Mouse (Mus musculus): ENCODE results near the gene Thsd4.

Thsd4 gene

DNA sequence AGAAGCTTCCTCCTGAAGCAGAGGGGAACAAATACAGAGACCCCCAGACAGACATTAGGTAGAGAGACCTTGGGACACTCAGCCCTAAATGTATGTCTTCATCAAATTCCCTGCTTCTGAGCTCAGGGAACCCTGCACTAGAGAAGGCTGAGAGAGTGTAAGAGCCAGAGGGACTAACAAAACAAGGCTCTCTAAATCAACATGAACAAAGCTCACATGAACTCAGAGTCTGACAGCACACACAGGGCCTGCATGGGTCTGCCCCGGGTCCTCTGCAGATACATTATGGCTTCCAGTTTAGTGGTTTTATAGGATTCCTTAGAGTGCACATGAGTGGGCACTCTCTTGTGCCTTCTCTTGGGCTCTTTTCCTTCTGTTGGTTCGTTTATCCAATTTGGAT lies 140.8 kb downstream of the Thsd4 start:
- DNase-seq (ENCODE audit: low spot score in 2 of 2) = no peak

DNA sequence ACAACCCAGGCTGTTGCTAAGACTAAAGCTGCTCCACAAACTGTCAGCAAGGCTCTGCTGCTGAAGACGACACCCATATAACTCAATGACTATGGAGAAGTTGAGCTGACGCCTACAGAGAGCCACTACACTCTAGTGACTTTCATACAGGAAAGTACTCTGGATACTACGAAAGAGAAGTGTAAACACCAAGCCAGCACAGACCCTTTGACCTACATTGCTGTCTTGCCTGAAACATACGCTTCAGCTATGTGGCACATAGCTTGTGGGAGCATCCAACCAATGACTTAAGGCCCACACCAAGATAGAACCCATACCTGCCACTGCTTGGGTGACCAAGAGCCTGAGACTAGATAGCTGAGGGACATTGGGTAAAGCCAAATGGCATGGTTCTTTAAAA lies 141.3 kb downstream of the Thsd4 start:
- DNase-seq (ENCODE audit: low spot score in 2 of 2) = no peak

DNA sequence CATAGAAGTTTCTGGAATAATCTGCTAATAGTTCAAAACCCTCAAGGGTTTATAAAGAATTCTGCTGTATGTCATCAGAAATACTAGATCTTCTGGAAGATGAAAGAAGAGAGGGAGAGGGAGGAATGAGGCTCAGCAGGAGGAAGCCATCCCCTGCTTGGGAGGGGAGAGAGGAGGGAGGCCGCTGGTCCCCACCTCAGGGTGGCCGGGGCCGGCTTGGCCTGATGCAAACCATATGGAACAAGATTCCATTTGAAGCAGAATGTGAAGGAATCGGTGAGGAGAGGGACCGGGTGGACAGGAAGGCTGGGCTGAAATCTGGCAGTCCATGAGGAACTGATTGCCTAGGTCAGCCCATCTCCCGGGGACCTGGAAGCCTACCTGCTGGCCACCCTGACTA lies 143.6 kb downstream of the Thsd4 start:
- no peak for DNase-seq (ENCODE audit: low spot score in 2 of 2)

DNA sequence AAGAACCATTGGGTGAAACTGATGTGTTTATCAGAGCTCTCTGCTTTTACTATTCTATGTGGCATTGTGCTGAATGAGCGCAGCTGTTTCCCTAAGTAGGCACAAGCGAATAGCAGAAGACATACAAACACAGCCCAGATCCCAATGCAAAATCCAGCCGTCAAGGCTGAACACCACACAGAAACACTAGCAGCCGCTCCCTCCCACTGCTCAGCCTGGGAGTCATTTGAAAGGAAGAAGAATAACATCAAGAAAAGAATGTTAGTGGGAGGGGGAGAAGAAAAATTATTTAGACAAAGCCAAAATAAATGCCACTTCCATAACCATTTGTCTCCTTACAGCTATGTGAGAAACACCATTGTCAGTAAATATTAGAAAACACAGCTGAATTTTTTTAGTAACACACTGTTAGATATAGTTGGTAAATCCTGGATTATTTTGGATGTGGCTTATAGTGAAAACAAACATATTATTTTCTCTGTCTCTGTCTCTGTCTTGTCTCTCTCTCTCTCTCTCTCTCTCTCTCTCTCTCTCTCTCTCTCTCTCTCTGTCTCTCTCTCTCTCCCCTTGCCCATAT lies 148.6 kb downstream of the Thsd4 start:
- no peak for DNase-seq (ENCODE audit: low spot score in 2 of 2)

DNA sequence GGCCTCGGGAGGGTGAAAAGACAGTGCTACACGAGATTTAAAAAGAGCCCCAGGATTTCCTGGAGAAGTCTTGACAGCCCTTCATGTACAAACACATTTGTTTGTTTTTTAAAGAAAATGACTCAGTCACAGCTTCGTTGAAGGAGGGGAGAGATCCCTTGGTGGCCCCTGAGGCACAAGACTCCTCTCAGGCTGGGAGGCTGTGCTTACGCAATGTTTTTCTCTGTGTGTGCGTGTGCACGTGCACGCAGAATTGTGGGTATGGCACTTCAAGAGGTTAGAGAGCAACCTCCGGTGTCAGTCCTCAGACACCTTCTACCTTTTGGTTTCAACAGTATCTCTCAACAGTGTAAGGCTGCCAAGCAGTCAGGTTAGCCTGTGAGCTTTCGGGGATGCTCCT lies 153.3 kb downstream of the Thsd4 start:
- DNase-seq (ENCODE audit: low spot score in 2 of 2) = no peak

DNA sequence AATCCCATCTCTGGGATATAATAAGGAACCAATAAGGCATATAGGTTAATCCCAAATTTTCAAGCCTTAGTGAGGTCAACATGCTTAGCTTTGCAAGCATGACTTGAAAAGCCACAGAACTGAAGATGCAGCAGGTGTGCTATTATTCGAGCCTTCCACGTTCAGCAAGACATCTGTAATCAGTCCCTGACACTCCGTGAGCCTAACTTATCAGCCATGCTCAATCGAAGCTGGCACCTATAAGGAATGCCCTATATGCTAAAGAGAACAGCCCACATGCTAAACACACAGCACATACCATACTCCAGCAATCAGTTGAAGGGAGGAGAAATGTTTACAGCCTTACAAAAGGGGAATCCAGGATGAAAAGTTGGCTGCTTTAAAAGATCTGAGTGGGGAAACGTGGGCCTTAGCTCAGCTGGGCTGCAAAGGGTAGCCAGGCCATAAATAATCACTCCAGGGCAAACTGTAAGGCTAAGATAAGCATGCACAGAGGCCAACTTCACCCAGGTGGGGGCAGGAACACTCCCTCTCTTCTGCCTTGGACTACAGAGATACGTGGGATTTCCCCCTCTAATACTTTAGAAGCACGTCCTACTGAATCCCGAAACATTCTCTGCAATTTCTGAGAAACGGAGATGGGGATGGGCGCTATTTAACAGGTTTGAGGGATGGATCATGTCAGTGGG lies 154.1 kb downstream of the Thsd4 start:
- no peak for DNase-seq (ENCODE audit: low spot score in 2 of 2)

DNA sequence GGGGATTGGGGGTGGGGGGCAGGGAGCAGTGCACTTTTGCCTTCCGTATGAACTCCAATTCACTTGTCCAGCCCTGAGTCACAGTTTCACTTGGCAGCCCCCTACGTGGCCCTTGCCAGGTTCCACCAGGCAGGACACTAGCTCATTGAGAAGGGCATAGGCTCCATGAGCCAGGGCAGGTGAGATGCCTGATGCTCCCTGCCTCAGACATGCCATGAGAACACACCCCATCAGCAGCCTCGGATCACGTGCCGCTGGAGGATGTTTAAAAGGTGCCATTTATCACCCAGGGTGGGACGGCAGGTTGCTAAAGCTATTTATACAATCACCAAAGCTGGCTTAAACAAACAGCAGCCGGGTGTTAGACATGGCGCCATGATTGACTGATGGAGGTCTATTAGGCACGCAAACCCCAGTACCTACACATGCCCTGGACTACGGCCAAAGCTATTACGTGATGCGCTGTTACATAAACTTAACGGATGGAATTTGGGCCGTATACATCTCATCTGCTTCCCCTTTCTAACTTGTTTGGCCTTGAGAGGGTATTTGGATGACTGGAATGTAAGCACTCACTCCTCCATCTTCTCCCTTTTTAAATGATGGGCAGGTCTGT lies 157.6 kb downstream of the Thsd4 start:
- DNase-seq (ENCODE audit: low spot score in 2 of 2) = no peak

DNA sequence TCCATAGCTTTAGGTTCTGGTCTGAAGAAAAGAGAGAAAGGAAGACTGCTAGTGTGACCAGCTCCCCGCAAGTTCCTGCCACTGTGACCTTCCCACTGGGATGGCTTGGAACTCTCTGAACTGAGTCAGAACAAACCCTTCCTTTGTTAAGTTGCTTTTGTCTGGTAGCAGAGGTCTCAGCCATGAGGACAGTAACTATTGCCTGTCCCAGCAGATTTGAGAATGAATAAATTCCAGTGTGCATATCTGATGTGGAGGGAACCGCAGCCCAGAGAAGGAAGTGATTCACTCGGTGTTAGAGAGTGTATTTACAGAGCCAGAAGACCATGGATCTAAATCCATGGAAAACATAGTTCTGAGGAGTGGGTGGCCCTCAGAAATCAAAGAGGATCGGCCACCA lies 169.5 kb downstream of the Thsd4 start:
- no peak for DNase-seq (ENCODE audit: low spot score in 2 of 2)

DNA sequence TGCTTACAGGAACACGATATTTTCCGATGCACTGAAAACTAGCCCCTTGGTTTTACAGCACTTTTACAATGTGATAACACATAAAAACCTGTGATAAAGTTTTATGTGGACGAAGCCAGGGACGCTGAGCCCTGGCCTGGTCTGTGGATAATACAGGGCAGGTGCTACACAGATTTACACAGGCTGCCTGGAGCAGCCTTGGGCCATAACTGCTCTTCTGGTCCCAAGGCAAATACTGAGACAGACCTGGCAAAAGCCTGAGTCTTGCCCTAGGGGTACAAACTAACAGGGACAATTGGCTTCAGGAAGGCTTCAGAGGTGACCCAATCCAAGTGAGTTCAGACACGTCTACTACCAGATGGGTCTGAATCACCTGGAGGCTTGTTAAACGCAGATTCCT lies 170.7 kb downstream of the Thsd4 start:
- no peak for DNase-seq (ENCODE audit: low spot score in 2 of 2)

DNA sequence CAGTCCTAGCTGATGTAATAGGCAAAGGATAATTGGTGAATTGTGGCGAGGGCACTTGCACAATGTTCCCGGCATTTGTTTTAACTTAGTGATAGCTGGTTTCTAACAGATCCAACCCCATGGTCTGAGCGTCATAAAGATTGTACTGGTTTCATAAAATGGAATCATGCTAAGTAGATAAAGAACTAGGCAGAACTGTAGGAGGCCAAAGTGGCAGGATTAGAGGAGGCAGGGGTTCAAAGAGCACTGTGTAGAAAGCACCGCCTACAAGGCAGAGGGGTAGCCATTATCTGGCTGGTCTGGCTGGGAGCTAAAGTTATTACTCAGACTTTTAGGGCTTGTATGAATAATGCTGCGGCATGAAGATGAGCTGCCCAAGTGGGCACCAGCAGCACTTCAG lies 185.7 kb downstream of the Thsd4 start:
- no peak for DNase-seq (ENCODE audit: low spot score in 2 of 2)

GRCm38 (mm10) chr9:60335455-60335854 lies 186.4 kb downstream of the Thsd4 start:
- no peak for DNase-seq (ENCODE audit: low spot score in 2 of 2)

GRCm38 (mm10) chr9:60329911-60330310 lies 191.9 kb downstream of the Thsd4 start:
- no peak for DNase-seq (ENCODE audit: low spot score in 2 of 2)

DNA sequence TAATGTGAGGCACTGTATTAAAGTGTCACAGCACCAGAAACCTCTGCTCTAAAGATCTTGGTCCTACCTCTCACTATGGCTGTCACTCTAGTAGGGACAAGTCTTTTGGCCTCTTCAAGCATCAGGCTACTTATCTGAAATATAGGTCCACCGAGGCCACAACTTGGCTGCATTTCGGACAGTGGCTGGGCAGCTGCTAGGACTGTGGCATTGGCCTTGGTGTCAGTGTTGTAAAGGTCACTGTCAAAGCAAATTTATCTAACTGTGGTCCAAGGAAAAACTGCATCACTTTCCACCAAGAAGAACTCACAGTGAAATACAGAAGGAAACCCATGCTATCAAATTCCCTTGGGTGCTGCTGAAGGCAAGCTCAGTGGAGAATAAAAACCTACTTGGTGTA lies 197.1 kb downstream of the Thsd4 start:
- DNase-seq (ENCODE audit: low spot score in 2 of 2) = no peak

- DNase-seq (ENCODE audit: low spot score in 2 of 2) = no peak
Observed at GRCm38 (mm10) chr9:60323435-60323834, 198.4 kb downstream of the Thsd4 start.

GRCm38 (mm10) chr9:60317291-60317690 lies 204.6 kb downstream of the Thsd4 start:
- DNase-seq (ENCODE audit: low spot score in 2 of 2) = no peak

- no peak for DNase-seq (ENCODE audit: low spot score in 2 of 2)
Observed at GRCm38 (mm10) chr9:60316510-60316909, 205.3 kb downstream of the Thsd4 start.

DNA sequence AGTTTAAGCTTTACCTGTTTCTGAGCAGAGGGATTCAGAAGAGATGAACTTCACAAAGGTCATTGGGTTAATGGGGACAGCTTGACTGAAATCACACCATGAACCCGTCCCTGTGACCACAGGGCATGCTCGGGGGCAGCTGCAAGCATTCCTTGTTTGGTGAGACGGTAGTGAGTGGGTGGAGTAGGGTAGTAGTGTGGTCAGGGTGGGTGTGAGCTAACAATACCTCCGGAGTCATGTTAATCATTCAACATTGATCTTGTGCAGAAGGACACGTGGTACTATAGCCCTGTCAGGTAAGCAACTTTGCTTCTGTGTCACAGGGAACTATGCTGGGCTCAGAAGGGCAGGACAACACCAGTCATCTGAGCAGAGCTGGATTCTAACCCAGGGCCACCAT lies 206.3 kb downstream of the Thsd4 start:
- DNase-seq (ENCODE audit: low spot score in 2 of 2) = no peak

DNA sequence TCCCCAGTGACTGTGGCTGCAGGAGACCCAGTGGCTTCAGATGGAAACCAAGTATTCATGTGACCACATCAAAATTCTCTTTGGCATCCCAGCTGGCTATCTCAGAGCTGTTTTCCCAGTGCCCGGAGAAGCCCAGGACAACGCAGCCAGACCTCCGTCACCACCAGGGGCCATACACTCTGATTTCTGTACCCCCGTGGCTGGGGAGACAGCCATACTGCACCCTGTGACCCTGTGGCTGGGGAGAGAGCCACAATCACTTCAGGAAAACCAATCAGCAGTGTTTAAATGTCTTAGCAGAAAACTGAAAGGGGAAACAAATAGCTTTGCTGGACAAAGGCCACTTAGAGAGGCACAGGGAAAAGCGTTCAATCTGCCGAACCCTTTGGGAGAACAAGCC lies 208.2 kb downstream of the Thsd4 start:
- DNase-seq (ENCODE audit: low spot score in 2 of 2) = no peak

DNA sequence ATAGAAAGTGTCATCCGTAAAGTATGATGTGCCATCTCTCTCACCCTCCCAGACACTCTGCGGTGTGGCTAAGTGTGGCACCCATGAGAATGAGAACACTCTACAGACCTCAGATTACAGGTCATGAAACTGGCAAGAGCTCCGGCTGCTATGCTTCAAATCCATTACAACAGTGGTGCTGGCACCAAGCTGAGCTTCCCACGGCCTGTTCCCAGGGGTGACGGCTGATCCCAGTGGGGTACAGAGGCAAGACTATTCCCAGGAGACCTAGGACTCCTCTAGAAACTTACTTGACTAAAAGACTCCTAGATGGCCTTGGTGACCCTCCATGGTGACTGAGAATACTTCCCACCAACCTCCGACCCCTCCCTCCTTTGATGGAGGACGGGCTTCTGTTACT lies 209.2 kb downstream of the Thsd4 start:
- no peak for DNase-seq (ENCODE audit: low spot score in 2 of 2)

DNA sequence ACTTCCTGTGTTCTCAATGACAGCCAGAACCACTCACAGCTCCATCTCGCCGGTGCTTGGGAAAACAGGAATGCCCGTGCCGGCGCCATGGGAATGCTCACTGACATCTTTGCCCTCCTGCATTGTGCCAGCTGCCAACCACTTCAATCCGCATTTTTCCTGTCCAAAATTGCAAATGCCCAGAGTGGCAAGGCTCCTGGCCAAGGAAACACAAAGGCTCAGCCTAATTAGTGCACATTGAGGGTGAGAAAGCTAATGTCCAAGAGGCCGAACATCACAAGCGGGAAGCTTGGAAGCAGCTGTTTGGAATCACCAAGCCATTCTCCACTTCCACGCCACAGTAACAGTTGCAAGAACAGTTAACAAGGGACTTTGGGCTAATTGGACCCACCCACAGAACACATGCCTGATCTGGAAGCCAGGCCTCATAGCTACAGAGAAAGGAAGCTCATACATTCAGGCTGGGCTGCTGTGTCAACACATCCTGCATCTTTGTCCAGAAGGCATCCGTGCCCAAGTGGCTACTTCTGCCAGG lies 210.2 kb downstream of the Thsd4 start:
- no peak for DNase-seq (ENCODE audit: low spot score in 2 of 2)

DNA sequence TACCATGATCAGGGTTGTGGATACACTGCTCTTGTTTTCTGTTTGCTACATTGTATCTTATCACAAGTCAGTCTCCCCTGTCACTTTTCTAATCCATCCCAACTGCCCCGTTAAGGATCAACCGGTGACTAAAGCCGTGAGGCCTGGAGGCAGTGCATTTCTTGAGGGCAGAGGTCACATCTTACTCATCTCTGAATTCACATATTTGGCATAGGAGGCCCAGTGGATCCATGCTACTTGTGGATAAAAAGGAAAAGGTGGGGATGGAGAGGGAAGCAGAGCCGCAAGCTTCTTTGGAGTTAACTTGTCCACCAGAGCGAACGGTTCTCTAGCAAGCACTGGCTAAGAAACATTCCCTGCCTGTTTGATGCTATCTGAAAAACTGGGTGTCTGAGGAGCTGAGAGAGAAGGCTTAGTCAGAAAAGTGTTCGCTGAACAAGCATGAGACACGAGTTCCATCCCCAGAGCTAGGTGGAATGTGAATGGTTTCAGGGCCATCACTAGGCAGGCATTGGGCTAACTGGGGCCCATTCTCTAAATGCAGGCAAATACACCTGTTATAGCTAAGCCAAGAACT lies 211.0 kb downstream of the Thsd4 start:
- no peak for DNase-seq (ENCODE audit: low spot score in 2 of 2)

GRCm38 (mm10) chr9:60309786-60310711 lies 211.8 kb downstream of the Thsd4 start:
- no peak for DNase-seq (ENCODE audit: low spot score in 2 of 2)

Data from spleen, postnatal 36 days (tissue).